Mouse (Mus musculus): ENCODE measurements at regions not wholly inside any gene's neighbourhood (a gene's known extent, or its start where the extent isn't known, plus 50 kb on each side); places are given as distances from the start of the nearest gene placed in this dataset.

- TF ChIP-seq CTCF (IDR thresholded peaks at IDR 0.05; ENCODE audit: extremely low read depth, insufficient read depth, low read length) (no peak), POLR2A (IDR thresholded peaks at IDR 0.05; ENCODE audit: extremely low read depth, insufficient read depth, low read length) (no peak)
Measured at GRCm38 (mm10) chr17:47283158-47283557, 85.5 kb upstream of the Mrps10 start.

All from cortical plate, adult 2 months (tissue).